Mouse (Mus musculus): ENCODE measurements around the gene Dhx8.

The Dhx8 gene

DNA sequence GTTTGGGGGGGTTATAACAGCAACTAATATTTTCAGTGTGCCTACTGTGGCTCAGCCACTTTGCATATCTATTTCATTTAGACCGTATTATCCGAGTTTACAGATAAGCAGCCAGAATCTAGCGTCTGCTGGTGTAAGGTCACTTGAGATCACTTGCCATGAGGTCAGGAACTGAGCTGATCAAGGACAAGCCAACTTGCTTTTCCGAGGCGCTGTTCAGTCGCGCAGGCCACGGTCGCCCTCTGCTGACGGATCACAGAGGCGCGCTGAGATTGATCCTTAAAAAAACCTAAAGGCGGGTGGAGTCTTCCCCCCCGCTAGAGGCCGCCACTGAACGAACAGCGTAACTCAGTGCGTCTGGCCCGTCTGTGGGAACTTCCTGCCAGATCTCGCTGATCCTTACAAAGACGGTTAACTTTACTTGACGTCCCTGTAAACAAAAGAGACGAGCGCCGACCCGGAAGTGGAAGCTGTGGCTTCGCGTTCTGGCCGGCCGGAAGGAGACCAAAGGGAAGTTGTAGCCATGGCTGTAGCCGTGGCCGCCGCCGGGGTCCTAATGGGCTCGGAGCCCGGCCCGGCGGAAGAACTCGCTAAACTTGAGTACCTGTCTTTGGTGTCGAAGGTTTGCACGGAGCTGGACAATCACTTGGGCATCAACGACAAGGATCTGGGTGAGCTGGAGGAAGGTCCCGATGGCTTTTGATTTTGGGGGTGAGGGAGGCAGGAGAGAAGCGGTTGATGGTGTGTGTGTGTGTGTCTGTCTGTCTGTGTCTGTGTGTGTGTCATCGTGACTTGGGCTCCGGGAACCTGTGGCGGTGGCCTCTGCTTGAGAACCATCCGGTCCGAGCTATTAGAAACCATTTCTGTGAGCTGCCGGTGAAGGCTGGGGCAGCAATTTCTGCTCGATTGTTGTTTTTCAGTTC is at the start of gene Dhx8:
Gene Dhx8, plus strand, starts transcription at position 402 of the 923 bp plus-strand sequence.
- DNase-seq (ENCODE audit: low spot score in 2 of 2): peak; percentile 99

DNA sequence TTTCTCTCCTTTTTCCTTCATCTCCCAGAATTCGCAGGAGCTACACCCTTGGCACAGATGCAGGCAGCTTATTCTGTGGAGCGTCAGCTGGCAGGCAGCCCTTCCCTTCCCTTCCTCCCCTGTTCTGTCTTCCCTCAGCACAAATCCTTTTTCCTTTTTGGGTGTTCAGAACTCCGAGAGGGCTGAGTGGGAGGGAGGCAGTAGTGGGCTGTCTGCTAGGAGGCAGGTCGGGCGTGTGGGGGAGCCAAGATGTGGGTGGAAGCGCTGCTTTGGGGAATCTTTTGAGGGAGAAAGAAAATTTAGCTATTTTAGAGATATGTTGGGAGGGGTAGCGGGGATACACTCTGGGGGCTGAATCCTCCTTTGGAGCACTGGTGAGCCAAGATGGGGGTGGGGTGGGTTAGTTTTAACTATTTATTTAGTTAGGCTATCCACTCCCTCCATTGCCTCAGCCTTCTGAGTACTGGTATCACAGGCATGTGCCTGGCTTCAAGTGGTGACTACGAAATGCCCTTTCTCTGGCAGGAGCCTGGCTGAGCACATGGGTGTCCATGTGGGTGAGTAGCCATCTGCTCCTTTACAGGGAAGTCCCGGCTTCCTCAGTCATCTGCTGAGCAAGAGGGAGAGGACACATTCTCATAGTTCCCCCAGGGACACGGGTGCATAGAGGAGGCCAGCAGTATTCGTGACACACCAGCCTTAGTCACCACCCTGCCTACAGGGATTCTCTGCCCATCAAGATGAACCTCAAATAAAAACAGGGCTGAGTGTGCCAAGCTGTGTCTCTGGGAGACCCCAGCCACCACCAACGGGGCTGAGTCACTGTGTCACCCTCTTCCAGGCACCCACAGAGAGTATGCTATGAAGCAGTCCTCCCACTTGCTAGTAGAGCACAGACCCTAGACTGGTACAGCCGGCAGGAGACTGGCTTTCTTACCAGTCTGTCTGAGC is 45.1 kb upstream of the Dhx8 start:
- DNase-seq (ENCODE audit: low spot score in 2 of 2): peak; percentile 90 to 93

DNA sequence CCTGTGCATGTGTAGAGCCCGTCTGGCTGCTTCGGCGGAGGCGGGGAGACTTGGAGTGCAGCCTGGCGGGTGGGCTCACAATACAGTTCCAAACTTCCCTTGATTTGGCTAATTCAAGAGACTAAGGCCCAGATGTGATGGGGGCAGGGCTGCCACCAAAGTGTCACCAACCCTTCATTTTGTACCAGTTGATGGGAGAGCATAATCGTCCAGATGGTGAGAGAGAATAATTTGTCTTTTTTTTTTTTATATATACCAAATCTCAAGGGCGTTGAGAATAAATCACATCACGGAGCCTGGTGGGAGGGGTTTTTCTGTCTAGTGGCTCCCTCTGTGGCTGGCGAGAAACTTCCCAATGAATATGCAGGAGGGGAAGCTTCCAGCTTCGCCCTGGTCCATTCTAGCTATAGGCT is 43.0 kb upstream of the Dhx8 start:
- DNase-seq (ENCODE audit: low spot score in 2 of 2): peak; percentile 78 to 82

DNA sequence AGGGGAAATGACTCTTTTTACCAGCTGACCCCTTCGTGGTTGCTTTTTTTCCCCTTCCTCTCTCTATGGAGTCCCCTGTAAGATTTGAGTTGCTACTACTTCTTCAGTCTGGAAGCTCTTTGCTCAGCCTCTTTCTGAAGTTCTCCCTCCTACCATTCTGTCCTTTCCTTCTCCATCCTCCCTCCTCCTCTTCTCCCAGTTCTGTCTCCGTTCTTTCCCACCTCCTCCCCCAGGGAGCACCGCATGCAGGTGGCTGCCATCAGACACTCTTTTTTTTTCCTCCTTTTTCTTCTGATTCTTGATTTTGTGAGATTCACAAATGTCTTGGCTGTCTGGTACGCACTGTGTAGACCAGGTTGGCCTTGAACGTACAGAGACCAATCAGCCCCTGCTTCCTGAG is 42.4 kb upstream of the Dhx8 start:
- peak in 1 of 2 experiments; percentile 36 for DNase-seq (ENCODE audit: low spot score in 2 of 2)

DNA sequence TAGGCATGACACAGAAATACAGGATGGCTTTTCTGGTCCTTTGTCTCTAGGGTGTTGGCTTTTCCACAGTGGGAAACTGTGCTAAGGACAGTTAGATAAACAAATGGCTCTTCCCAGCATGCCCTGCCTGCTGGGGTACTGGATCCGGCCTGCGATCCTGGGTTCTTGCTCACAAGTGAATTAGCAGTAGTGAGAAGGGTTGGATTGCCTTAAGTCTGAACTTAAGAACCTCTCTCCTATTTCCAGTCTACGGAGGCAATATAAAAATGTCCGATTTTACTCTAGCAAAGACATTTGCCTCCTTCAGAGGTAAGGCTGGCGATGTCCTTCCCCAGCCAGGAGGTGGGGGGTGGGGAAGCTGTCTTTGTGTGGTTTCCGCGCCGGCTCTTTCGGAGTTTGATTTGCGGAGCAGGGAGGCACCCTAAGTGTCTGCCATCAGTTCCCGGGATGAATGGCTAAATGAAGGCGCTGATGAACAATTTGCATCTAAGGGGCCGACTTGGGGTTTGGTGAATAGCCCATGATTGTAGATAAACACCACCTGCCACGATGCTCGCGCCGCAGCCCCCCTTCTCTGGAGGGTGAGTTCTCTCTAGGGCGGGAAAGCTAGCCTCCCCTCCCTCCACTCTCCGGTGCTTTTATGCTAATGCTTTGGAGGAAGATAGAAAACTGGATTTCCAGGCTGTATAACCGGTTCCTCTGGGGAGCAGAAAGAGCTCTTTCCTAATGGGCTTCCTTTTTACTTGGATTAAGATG is 36.6 kb upstream of the Dhx8 start:
- peak in 1 of 2 experiments; percentile 20 for DNase-seq (ENCODE audit: low spot score in 2 of 2)

- no peak for DNase-seq (ENCODE audit: low spot score in 2 of 2)
Observed at GRCm38 (mm10) chr11:101697156-101697861, 35.4 kb upstream of the Dhx8 start.

DNA sequence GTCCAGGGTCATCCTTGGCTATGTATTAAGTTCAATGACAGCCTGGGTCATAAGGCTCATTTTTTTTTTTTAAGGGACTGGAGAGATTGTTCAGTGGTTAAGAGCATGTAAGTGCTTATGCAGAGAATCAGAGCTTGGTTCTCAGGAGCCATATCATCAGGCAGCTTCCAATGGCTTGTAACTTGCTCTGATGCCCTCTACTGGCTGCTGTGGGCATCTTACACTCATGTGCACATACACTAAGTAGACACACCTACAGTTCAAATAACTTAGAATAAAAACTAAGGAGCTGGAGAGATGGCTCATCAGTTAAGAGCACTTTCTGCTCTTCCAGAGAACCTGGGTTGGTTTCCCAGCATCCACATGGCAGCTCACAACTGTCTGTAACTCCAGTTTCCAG is 34.6 kb upstream of the Dhx8 start:
- DNase-seq (ENCODE audit: low spot score in 2 of 2): no peak

DNA sequence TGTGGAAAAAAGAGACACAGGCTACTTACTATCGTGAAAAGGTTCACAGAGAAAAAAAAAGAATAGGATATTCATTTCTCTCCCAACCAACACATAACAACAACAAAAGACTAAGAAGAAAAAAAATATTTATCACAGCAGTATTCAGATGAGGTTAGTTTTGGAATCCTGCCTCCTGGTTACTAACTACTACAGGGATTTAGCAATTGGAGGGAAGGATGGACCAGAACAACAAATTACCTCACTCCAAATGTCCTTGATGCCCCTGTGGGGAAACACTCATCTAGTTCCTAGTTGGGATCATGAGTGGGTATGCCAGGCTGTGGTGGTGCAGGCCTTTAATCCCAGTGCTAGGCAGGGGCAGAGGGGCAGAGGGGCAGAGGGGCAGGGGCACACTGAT is 33.2 kb upstream of the Dhx8 start:
- no peak for DNase-seq (ENCODE audit: low spot score in 2 of 2)

GRCm38 (mm10) chr11:101699991-101700390 is 32.7 kb upstream of the Dhx8 start:
- no peak for DNase-seq (ENCODE audit: low spot score in 2 of 2)

DNA sequence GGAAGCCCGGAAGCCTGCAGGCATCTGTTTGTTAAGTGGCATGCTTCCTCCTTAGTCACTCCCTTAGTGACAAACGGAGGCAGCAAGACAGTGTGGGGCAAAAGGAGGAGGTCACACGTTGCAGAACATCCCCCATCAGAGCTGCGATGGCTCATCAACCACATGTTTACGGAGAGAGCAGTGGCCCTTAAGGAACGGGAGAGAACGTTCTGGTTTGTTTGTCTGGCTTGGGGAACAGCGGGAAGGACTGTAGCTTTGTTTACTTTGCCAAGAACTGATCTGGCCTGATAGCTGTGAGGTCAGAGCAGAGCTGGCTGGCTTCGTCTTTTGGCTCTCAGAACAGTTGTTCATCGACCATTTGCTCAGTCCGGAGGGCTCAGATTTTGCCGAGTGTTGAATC is 32.3 kb upstream of the Dhx8 start:
- no peak for DNase-seq (ENCODE audit: low spot score in 2 of 2)

- DNase-seq (ENCODE audit: low spot score in 2 of 2): no peak
Observed at GRCm38 (mm10) chr11:101704081-101704480, 28.6 kb upstream of the Dhx8 start.

GRCm38 (mm10) chr11:101706764-101707448 is 25.8 kb upstream of the Dhx8 start:
- no peak for DNase-seq (ENCODE audit: low spot score in 2 of 2)

DNA sequence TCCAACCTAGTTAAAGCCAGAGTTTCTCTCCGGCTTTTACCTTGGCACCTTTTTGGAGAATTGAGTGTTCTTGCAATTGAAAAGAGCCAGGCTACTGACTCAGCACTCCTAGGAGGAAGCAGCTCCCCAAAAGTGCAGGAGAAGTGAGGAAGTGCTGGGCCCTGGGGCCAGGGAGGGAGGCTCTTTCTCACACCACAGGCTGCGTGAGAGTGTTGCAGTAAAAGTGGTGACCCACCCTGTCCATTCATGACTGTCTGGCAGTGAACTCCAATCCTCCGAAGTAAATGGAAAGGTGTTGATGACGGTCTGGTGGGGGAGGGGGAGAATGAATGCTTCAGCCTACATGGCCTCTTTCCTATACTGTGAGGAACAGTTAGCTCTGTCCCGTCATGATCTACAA is 24.2 kb upstream of the Dhx8 start:
- DNase-seq (ENCODE audit: low spot score in 2 of 2): no peak

DNA sequence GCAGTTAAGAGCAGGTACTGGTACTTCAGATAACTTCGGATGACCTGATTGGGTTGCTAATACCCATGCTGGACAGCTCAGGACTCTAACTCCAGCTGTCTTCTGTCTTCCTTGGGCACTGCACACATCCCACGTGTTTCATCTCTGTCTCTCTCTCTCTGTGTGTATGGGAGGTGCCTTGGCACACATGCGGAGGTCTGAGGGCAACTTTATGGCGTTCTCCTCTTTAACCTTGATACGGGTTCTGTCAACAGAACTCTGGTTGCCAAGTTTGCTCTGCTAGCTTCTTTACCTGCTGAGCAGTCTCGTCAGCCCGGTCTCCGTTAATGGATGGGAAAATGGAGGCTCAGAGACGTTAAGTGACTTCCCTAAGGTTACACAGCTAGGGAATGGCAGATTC is 19.9 kb upstream of the Dhx8 start:
- DNase-seq (ENCODE audit: low spot score in 2 of 2): no peak

DNA sequence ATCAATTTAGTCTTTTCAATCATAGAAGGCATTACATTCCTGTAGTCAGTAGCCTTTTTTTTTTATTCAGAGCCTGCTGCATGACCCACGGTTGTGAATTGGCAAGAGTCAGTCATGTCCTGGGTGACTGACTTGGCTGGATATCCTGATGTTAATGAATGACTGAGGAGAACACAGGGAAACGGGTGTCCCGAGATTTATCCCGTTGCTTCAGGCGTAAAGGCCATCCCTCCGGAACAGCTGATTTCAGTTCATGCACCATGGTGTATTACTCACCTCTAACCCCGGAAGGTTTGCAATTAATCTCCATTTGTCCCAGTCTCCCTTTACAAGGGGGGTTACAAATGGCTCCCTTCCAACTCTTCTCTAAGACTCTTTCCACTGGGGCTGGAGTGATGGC is 18.7 kb upstream of the Dhx8 start:
- no peak for DNase-seq (ENCODE audit: low spot score in 2 of 2)

DNA sequence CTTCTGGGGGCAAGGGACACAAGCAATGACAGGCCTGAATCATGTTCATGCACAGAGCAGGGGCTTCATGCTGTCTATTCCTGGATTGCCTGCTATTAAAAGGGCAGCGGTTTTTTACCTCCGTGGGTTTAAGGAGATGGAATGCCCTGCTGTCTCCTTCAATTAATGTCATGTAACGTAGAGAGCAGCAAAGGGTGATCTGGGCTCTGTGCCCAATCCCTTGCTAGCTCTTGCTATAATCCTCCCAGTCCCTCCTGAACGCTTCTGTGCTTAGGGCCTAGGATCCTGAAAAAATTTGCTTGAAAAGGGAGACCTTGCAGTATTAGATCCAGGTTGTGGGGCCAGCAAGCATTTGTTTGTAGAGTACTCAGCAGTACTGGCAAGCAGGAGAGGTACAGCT is 14.4 kb upstream of the Dhx8 start:
- DNase-seq (ENCODE audit: low spot score in 2 of 2): no peak

DNA sequence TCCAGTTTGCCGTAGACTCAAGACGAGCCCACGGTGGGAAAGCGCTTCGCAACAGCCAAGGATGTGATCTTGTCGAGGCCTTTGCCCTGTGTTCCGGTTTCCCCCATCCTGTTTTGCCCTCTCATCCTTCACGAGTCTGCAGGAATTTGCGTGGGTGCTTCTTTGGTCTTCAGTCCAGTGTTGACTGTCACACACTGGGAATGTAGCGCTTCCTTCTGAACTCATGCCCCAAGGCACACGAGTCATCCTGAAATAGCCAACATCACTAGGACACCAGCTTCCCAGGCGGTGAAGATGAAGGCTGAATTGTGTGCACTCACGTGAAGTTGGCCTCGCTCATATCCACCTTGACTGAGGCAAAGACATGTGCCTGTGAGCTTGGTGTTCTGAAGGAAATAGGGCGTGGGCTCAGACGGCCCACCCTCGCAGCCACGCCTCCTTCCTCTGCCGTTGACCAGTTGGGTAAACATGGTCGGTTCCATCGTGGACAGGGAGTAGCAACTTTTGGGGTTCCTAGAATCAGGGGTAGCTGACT is 12.7 kb upstream of the Dhx8 start:
- no peak for DNase-seq (ENCODE audit: low spot score in 2 of 2)

DNA sequence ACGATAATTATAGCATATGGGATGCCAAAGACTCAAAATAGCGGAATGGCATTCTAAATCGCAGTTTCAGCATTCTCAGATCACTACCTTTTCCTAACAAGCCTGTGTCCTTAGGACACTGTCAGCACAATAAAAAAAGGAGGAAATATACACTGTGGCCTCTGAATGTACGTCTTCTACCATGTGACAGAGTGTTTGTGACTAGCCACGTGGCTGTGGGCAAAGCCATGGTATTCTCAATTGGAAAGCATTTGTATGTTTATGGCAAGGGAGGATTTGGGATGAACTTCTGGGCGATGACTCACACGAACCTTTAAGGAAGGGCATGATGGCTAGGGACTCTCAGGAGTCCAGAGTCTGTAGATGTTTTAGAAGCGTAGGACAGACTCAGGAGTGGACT is 7.7 kb upstream of the Dhx8 start:
- no peak for DNase-seq (ENCODE audit: low spot score in 2 of 2)

GRCm38 (mm10) chr11:101726765-101727164 is 6.0 kb upstream of the Dhx8 start:
- no peak for DNase-seq (ENCODE audit: low spot score in 2 of 2)

- DNase-seq (ENCODE audit: low spot score in 2 of 2): no peak
Observed at GRCm38 (mm10) chr11:101729308-101729707, 3.4 kb upstream of the Dhx8 start.

Measured in frontal cortex, postnatal 36 days (tissue).